Mouse (Mus musculus): Measurements from ENCODE around the gene Fbln7. TPM values are rescaled to one million over a fixed set of nuclear protein-coding genes. Genes with fewer than 3 reads are reported as not detected.

The Fbln7 gene
- polyA plus RNA-seq, 1 experiment: 2.4 TPM

- H3K4me1 ChIP-seq (ENCODE audit: control insufficient read depth, insufficient read depth, low read length): no peaks in the 10 kb centered on the region
- TF ChIP-seq POLR2A (IDR thresholded peaks at IDR 0.05; ENCODE audit: extremely low read depth, insufficient read depth, low read length): no peak
- TF ChIP-seq CTCF (IDR thresholded peaks at IDR 0.05; ENCODE audit: extremely low read depth, insufficient read depth, low read length): no peak
- no peak overlapping the region for H3K4me3 ChIP-seq (ENCODE audit: insufficient read depth, low read length)
- no peak overlapping the region for H3K27ac ChIP-seq (ENCODE audit: insufficient read depth, low read length)
Observed at GRCm38 (mm10) chr2:128832611-128833010, 30.2 kb upstream of the Fbln7 start.

- TF ChIP-seq CTCF (IDR thresholded peaks at IDR 0.05; ENCODE audit: extremely low read depth, insufficient read depth, low read length) (no peak), POLR2A (IDR thresholded peaks at IDR 0.05; ENCODE audit: extremely low read depth, insufficient read depth, low read length) (no peak)
- H3K4me1 ChIP-seq (ENCODE audit: control insufficient read depth, insufficient read depth, low read length): no peaks in the 10 kb centered on the region
- H3K27ac ChIP-seq (ENCODE audit: insufficient read depth, low read length): no peak overlapping the region
- no peak overlapping the region for H3K4me3 ChIP-seq (ENCODE audit: insufficient read depth, low read length)
Observed at GRCm38 (mm10) chr2:128833035-128833434, 29.7 kb upstream of the Fbln7 start.

GRCm38 (mm10) chr2:128833435-128833834 lies 29.3 kb upstream of the Fbln7 start:
- Histone ChIP-seq H3K4me3 (ENCODE audit: insufficient read depth, low read length) (no peak overlapping the region), H3K4me1 (ENCODE audit: control insufficient read depth, insufficient read depth, low read length) (no peaks in the 10 kb centered on the region), H3K27ac (ENCODE audit: insufficient read depth, low read length) (no peak overlapping the region)
- TF ChIP-seq POLR2A (IDR thresholded peaks at IDR 0.05; ENCODE audit: extremely low read depth, insufficient read depth, low read length): no peak
- TF ChIP-seq CTCF (IDR thresholded peaks at IDR 0.05; ENCODE audit: extremely low read depth, insufficient read depth, low read length): no peak

- no peaks in the 10 kb centered on the region for H3K4me1 ChIP-seq (ENCODE audit: control insufficient read depth, insufficient read depth, low read length)
- TF ChIP-seq CTCF (IDR thresholded peaks at IDR 0.05; ENCODE audit: extremely low read depth, insufficient read depth, low read length) (no peak), POLR2A (IDR thresholded peaks at IDR 0.05; ENCODE audit: extremely low read depth, insufficient read depth, low read length) (no peak)
- no peak overlapping the region for H3K4me3 ChIP-seq (ENCODE audit: insufficient read depth, low read length)
- H3K27ac ChIP-seq (ENCODE audit: insufficient read depth, low read length): no peak overlapping the region
Observed at GRCm38 (mm10) chr2:128837531-128837930, 25.2 kb upstream of the Fbln7 start.

- no peak overlapping the region for H3K27ac ChIP-seq (ENCODE audit: insufficient read depth, low read length)
- H3K4me1 ChIP-seq (ENCODE audit: control insufficient read depth, insufficient read depth, low read length): no peaks in the 10 kb centered on the region
- no peak for TF ChIP-seq CTCF (IDR thresholded peaks at IDR 0.05; ENCODE audit: extremely low read depth, insufficient read depth, low read length)
- no peak for TF ChIP-seq POLR2A (IDR thresholded peaks at IDR 0.05; ENCODE audit: extremely low read depth, insufficient read depth, low read length)
- H3K4me3 ChIP-seq (ENCODE audit: insufficient read depth, low read length): no peak overlapping the region
Observed at GRCm38 (mm10) chr2:128838611-128839010, 24.2 kb upstream of the Fbln7 start.

- H3K27ac ChIP-seq (ENCODE audit: insufficient read depth, low read length): no peak overlapping the region
- H3K4me1 ChIP-seq (ENCODE audit: control insufficient read depth, insufficient read depth, low read length): no peaks in the 10 kb centered on the region
- no peak overlapping the region for H3K4me3 ChIP-seq (ENCODE audit: insufficient read depth, low read length)
- TF ChIP-seq CTCF (IDR thresholded peaks at IDR 0.05; ENCODE audit: extremely low read depth, insufficient read depth, low read length) (no peak), POLR2A (IDR thresholded peaks at IDR 0.05; ENCODE audit: extremely low read depth, insufficient read depth, low read length) (no peak)
Observed at GRCm38 (mm10) chr2:128839501-128839900, 23.3 kb upstream of the Fbln7 start.

DNA sequence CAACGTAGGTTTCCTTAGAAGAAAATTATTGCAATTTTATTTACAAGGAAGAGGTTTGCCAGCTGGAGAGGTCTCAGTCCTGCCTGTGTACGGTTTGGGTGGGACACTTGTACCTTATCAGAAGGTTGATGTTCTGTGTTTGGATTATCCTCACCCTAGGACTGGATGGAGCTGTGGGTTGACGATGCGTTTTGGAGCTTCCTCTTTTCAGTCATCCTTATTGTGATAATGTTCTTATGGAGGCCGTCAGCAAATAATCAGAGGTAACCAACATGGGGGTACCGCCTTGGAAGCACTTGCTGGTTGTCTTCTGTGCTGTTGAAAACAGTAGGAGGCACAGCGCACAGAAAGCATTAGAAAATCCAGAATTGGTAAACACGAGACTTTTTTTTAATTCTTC lies 20.3 kb upstream of the Fbln7 start:
- Histone ChIP-seq H3K27ac (ENCODE audit: insufficient read depth, low read length) (no peak overlapping the region), H3K4me3 (ENCODE audit: insufficient read depth, low read length) (no peak overlapping the region), H3K4me1 (ENCODE audit: control insufficient read depth, insufficient read depth, low read length) (no peaks in the 10 kb centered on the region)
- no peak for TF ChIP-seq CTCF (IDR thresholded peaks at IDR 0.05; ENCODE audit: extremely low read depth, insufficient read depth, low read length)
- TF ChIP-seq POLR2A (IDR thresholded peaks at IDR 0.05; ENCODE audit: extremely low read depth, insufficient read depth, low read length): no peak

DNA sequence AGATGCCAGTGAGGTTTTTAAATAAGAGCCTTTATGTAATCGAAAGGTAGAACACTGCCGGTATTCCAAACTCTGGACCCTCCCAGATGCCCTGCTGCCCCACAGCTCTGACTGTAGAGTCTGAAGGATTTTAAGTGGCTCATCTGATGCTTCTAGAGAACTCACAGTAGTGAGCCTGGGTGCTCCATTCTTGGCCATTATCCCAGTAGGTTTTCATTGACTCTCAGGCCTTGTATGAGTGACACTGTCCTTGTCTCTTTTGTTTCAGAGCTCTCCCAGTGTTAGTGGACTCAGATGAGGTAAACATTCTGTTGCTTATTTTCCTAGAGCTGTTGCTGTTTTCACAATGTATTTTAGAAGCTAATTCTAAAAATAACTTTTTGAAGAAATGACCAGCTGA lies 12.7 kb upstream of the Fbln7 start:
- no peak for TF ChIP-seq CTCF (IDR thresholded peaks at IDR 0.05; ENCODE audit: extremely low read depth, insufficient read depth, low read length)
- TF ChIP-seq POLR2A (IDR thresholded peaks at IDR 0.05; ENCODE audit: extremely low read depth, insufficient read depth, low read length): no peak
- no peak overlapping the region for H3K27ac ChIP-seq (ENCODE audit: insufficient read depth, low read length)
- no peaks in the 10 kb centered on the region for H3K4me1 ChIP-seq (ENCODE audit: control insufficient read depth, insufficient read depth, low read length)
- H3K4me3 ChIP-seq (ENCODE audit: insufficient read depth, low read length): no peak overlapping the region

DNA sequence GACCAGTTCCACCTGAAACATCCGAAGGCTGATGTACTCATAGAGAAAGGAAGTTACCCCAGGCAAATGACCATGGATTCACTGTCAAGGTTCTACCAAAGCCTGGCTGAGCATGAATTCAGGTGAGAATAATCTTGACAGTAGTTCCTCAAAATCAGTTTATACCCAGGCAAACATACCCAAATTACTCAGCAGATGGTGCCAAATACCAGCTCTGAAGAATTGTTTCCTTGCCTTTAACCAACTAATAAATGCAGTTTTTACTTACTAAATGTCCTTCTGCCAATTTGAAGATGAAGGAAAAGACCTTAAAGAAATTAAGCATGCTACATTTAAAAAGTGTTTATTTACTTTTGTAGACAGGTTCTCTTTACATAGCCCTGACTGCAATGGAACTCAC lies 6.1 kb upstream of the Fbln7 start:
- no peak for TF ChIP-seq POLR2A (IDR thresholded peaks at IDR 0.05; ENCODE audit: extremely low read depth, insufficient read depth, low read length)
- TF ChIP-seq CTCF (IDR thresholded peaks at IDR 0.05; ENCODE audit: extremely low read depth, insufficient read depth, low read length): no peak
- no peaks in the 10 kb centered on the region for H3K4me1 ChIP-seq (ENCODE audit: control insufficient read depth, insufficient read depth, low read length)
- H3K27ac ChIP-seq (ENCODE audit: insufficient read depth, low read length): no peak overlapping the region
- H3K4me3 ChIP-seq (ENCODE audit: insufficient read depth, low read length): no peak overlapping the region

GRCm38 (mm10) chr2:128858962-128859361 lies 3.8 kb upstream of the Fbln7 start:
- Histone ChIP-seq H3K27ac (ENCODE audit: insufficient read depth, low read length) (no peak overlapping the region), H3K4me3 (ENCODE audit: insufficient read depth, low read length) (no peak overlapping the region), H3K4me1 (ENCODE audit: control insufficient read depth, insufficient read depth, low read length) (no peaks in the 10 kb centered on the region)
- TF ChIP-seq POLR2A (IDR thresholded peaks at IDR 0.05; ENCODE audit: extremely low read depth, insufficient read depth, low read length): no peak
- TF ChIP-seq CTCF (IDR thresholded peaks at IDR 0.05; ENCODE audit: extremely low read depth, insufficient read depth, low read length): no peak

DNA sequence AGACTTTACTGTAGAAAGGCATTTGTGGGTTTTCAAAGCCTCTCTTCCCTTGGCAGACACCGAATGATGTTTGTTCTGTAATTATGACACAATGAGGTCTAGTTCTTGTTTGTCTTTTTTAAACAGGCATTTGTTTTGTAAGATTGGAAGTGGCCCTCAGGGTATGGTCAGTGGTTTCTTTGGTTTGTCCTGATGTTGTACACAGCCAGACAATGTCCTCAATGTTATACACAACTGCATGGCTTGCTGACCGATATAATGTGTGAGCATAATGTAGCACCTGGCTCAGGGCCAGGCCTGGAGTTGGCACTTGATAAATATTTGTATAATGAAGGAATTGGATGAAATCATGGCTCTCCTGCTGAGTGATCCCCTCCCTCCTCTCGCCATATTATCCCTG lies 2.9 kb upstream of the Fbln7 start:
- no peak for TF ChIP-seq POLR2A (IDR thresholded peaks at IDR 0.05; ENCODE audit: extremely low read depth, insufficient read depth, low read length)
- no peak for TF ChIP-seq CTCF (IDR thresholded peaks at IDR 0.05; ENCODE audit: extremely low read depth, insufficient read depth, low read length)
- no peak overlapping the region for H3K4me3 ChIP-seq (ENCODE audit: insufficient read depth, low read length)

More for the DNA sequence above, 2.9 kb upstream of the Fbln7 start:
- Histone ChIP-seq H3K4me1 (ENCODE audit: control insufficient read depth, insufficient read depth, low read length) (no peaks in the 10 kb centered on the region), H3K27ac (ENCODE audit: insufficient read depth, low read length) (no peak overlapping the region)
